Mouse (Mus musculus) lung, adult 2 months (tissue): Measurements from ENCODE around the gene Tusc2. TPM values are rescaled to one million over a fixed set of nuclear protein-coding genes. Genes with fewer than 3 reads are reported as not detected.

Experiments used
- DNase-seq: peaks from one replicate; pipeline ENCODE4 v3.0.0; 2022
- H3K4me1 ChIP-seq: fragments of 200-500 bp; 2 replicates; pipeline ENCODE4 v1.6.1; 2011; ENCODE audit warnings: low read length; ENCODE audit not compliant: control insufficient read depth, insufficient read depth
- H3K4me3 ChIP-seq: fragments of 200-500 bp; replicated peaks from 2 replicates; pipeline ENCODE3; 2011; ENCODE audit warnings: low read depth, mild to moderate bottlenecking, control low read depth, low read length; ENCODE audit errors: extremely low read depth
- CTCF ChIP-seq: fragments of 200-500 bp; IDR thresholded peaks from 2 replicates; pipeline ENCODE4 v1.5.1; 2011; ENCODE audit warnings: mild to moderate bottlenecking, low read length, control low read depth; ENCODE audit not compliant: insufficient read depth
- POLR2A ChIP-seq: fragments of 200-500 bp; IDR thresholded peaks from 2 replicates; pipeline ENCODE4 v1.6.1; 2011; ENCODE audit warnings: low read depth, mild to moderate bottlenecking, control low read depth, low read length, borderline replicate concordance; ENCODE audit errors: extremely low read depth
- WGBS: fragments of 180-500 bp; shearing (Covaris S2); methylation state at CpG from one replicate; pipeline ENCODE4 v1.1.7; 2018; 5-methylcytosine and 5-hydroxymethylcytosine counted together
- polyA plus RNA-seq: library from polyadenylated mRNA; depleted of rRNA; stranded (reverse); fragments of >200 nt; gene quantifications from 2 replicates; pipeline ENCODE4 v1.2.3, GENCODE M21; 2012

Gene Tusc2
- polyA plus RNA-seq, 1 experiment = 46.7 TPM

DNA sequence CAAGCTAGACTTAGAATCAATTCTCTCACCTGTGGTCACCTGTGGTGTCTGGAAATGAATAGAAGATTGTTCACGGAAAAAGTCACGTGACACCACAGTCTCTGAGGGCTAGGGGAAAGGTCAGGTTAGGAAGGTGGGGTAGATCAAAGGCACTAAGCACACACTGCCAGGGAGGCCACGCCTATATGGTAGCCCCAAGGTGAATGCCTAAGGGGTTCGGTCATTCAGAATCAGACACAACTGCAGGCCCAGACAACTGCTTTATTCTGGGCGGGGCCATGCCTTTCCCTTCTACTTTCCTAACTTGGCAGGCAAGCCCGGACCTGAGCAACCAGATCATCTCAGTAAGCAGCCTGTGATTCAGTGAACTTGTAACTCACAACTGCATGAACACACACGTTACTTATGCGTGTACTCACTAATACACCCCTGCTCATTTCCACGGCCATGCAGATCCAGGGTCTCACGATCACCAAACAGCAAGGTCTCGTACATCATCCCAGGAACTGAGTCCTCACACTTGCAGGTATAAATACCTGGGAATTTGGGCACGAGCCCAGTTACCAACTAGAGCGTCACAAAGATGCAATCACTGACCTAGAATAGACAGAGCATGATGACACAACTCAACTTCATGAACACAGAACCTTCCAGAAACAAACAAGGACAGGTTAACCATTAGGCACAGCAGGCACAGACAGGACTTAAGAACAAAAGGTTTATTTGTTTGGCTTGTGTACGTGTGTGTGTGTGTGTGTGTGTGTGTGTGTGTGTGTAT, 12.7 kb downstream of the Tusc2 start:
- DNase-seq = no peak
- 64% methylated on average over 14 of the region's 14 CpGs for WGBS
- H3K4me1 ChIP-seq = peaks cover 17% of the 10 kb centered on the region
- H3K4me3 ChIP-seq = no peak overlapping the region
- TF ChIP-seq POLR2A (no peak), CTCF (no peak)

DNA sequence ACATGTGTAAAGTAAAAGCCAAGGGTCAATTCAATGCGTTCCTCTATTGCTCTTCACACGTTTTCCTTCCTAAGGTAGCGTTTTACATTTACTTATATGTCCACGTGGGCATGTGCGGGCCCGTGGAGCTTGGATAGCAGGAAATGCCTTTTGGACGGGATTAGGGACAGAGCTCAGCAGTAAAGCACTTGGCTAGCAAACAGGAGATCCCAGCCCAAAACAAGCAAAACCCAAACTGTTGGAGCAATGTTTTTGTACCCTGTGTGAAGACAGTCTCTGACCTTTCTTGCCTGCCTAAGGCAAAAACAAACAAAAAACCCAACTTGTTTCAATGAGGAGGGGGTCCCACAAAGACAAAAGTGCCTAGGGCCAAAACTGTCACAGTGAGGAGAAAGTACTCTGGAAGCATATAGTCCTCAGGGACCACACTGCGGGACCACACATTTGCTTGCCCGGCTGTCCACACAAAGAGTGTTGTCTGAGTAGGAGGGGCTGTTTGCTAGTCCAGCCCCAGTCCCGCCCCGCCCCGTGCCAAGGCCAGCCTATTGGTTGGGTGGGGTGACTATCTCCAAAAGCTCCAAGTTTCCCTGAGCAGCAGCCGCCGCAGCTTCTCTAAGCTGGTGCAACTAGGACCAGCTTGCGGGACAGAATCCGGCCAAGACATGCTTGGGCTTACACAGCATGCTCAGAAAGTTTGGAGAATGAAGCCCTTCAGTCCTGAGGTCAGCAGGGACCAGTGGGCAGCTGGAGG, 13.5 kb downstream of the Tusc2 start, which contains the start of gene Hyal1:
Hyal1 (plus strand) TSS at position 571 of the 751 bp plus-strand sequence.
- DNase-seq = peak; percentile 71
- Histone ChIP-seq H3K4me1 (peaks cover 16% of the 10 kb centered on the region), H3K4me3 (peak within 1 kb of the TSS; percentile 63)
- WGBS = 11% methylated on average over 16 of the region's 16 CpGs
- TF ChIP-seq CTCF = no peak
- TF ChIP-seq POLR2A = peak; percentile 89; the same call in 1 of the 2 replicates

DNA sequence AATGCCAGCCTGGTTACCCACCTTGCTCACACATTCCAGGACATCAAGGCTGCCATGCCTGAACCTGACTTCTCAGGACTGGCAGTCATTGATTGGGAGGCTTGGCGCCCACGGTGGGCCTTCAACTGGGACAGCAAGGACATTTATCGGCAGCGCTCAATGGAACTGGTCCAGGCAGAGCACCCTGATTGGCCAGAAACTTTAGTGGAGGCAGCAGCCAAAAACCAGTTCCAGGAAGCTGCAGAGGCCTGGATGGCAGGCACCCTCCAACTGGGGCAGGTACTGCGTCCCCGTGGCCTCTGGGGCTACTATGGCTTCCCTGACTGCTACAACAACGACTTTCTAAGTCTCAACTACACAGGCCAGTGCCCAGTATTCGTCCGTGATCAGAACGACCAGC, 14.8 kb downstream of the Tusc2 start:
- no peak for TF ChIP-seq CTCF
- no peak for TF ChIP-seq POLR2A
- Histone ChIP-seq H3K4me3 (no peak overlapping the region), H3K4me1 (peaks cover 15% of the 10 kb centered on the region; the same call in 1 of the 2 replicates)
- DNase-seq = no peak
- 91% methylated on average over 10 of the region's 10 CpGs for WGBS

- DNase-seq = no peak
- no peak within 1 kb of the TSS for H3K4me3 ChIP-seq
- TF ChIP-seq POLR2A (no peak), CTCF (no peak)
- WGBS = 77% methylated on average over 3 of the region's 3 CpGs
- H3K4me1 ChIP-seq = peaks cover 15% of the 10 kb centered on the region; the same call in 1 of the 2 replicates
Measured at GRCm38 (mm10) chr9:107578587-107578986, 15.5 kb downstream of the Tusc2 start, which contains the start of gene Naa80. TSS of gene Naa80 (plus strand) at chr9:107578887.

- Histone ChIP-seq H3K4me1 (peaks cover 15% of the 10 kb centered on the region; the same call in 1 of the 2 replicates), H3K4me3 (no peak overlapping the region)
- TF ChIP-seq CTCF (no peak), POLR2A (no peak)
- DNase-seq = no peak
- 93% methylated on average over 14 of the region's 14 CpGs for WGBS
Measured at GRCm38 (mm10) chr9:107579023-107579900, 16.2 kb downstream of the Tusc2 start.

GRCm38 (mm10) chr9:107580501-107581317, 17.7 kb downstream of the Tusc2 start, which contains the start of gene Hyal3:
TSS of gene Hyal3 (plus strand) at chr9:107580818.
- H3K4me1 ChIP-seq = peaks cover 15% of the 10 kb centered on the region; the same call in 1 of the 2 replicates
- under 1% methylated on average over 32 of the region's 32 CpGs for WGBS
- TF ChIP-seq CTCF = no peak
- TF ChIP-seq POLR2A = peak; percentile 96; the same call in 1 of the 2 replicates
- peak within 1 kb of the TSS; percentile 86 for H3K4me3 ChIP-seq
- DNase-seq = peak; percentile 86

- WGBS = 58% methylated on average over 4 of the region's 4 CpGs
Measured at GRCm38 (mm10) chr9:107581584-107581983, 18.5 kb downstream of the Tusc2 start.

DNA sequence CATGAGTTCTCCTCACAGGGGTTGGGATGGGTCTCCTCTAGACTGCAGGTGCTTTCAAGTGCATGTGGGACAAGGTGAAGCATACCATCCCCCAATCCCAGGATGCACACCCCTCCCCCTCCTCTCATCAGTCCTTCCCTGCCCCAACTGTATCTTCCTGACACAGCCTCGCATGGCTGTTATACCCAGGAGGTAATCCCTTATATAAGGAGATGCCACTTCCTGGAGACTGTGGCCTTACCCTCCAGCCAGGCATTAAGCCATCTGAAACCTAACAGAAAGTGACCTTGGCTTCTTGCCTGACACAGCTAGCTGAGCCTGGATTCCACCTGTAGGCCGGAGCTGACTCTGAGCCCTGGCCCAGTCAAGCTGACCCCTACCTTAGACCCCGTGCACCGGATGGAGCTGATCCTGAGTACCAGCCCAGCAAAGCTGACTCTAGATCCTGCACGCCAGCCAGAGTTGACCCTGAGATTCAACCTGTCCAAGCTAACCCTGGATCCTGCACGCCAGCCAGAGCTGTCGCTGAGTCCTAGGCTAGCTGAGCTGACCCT, 19.5 kb downstream of the Tusc2 start:
- DNase-seq = no peak
- Histone ChIP-seq H3K4me3 (no peak overlapping the region), H3K4me1 (peaks cover 9% of the 10 kb centered on the region; the same call in 1 of the 2 replicates)
- 77% methylated on average over 7 of the region's 7 CpGs for WGBS
- TF ChIP-seq CTCF (no peak), POLR2A (no peak)

More at GRCm38 (mm10) chr9:107581584-107581983, 18.5 kb downstream of the Tusc2 start:
- peak overlapping the region; percentile 86 for H3K4me3 ChIP-seq
- no peak for DNase-seq
- H3K4me1 ChIP-seq = peaks cover 11% of the 10 kb centered on the region; the same call in 1 of the 2 replicates
- TF ChIP-seq CTCF = no peak
- no peak for TF ChIP-seq POLR2A
